Mouse (Mus musculus) urinary bladder, adult 18-20 months (tissue): ENCODE data around the gene Bin2.
A peak's percentile ranks its signal among the peaks of the same experiment; 100 is the strongest.

Experiments
- DNase-seq, 2 experiments: peaks; one replicate each; pipeline ENCODE4 v3.0.0; 2022; ENCODE audit warnings: low spot score in 2 of 2, mixed read lengths in 2 of 2

Gene Bin2

DNA sequence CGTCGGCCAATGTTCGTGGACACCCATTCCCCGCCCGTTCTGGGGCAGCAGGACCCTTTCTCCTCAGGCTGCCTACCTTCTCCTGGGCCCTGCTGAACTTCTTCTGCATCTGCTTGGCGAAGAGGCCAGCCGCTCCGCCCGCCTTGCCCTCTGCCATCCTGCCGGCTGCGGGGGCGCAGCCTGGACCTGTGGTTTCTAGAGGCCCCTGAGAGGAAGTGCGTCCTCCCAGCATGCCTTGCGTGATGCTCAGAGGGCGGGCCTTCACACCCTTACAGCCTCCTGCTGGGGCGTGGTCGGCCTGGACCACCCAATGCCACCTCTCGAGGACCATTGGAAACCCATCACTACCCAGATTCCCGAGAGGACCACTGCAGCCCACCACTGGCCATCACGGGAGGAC lies at the start of gene Bin2:
Gene Bin2 (minus strand): TSS at position 217 of the 400 bp plus-strand sequence.
- no peak for DNase-seq

DNA sequence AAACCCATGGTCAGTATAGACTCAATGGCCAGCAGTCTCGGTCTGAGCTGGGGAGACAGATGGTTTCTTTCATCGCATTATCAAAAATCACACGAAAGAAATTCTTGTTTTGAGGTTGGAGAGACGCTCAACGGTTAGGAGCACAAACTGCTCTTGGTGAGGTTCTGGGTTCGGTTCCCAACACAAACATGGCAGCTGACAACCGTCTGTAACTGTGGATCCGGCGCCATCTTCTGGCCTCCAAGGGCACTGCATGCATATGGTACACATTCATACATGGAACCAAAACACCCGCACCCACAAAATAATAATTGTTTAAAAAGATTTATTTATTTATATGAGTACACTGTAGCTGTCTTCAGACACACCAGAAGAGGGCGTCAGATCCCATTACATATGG lies 49.2 kb upstream of the Bin2 start:
- no peak for DNase-seq

DNA sequence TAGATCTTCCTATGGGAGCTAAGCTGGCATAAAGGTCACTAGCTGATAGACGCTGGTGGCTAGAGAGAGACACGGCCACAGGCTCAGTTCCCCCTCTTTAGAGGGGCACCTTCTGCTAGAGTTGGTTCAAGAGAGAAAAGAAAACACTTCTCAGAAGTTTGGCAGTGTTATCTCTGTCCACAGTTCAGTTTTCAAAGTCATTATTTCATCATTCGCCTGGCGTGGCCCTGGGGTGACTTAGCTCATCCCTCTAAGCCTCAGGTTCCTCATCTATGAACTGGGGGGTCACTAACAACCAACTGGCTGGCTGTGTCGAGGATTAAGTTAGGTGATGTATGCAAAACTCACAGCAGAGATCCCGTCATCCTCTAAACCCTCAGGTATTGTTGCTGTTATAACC lies 48.6 kb upstream of the Bin2 start:
- no peak for DNase-seq

DNA sequence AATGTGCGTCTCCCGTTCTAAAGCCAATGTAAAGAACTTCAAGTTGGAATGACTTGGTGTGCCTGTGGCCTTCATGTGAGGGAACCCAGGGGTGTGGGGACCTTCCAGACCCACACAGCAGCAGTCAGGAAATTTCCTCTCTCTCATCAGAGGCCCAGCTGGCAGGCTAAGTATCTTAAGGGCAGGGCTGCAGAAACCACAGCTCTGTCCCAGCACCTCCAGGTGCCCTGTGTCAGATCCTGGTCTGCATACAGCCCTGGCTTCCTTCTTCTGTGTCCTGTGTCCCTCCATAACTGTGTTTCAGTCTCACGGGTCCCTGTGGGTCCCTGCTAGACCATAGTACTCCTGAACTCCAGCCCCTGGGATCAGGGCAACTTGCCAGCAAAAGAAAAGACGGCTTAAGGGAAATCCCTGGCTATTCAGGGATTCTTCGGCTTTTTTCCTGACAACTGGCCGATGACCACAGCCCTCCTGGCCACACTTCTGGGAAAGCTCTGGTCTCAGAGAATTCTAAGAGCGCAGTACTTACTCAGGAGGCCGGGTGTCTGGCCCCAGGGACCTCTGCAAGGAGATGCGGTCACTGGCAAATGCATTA lies 46.1 kb upstream of the Bin2 start:
- DNase-seq = no peak

DNA sequence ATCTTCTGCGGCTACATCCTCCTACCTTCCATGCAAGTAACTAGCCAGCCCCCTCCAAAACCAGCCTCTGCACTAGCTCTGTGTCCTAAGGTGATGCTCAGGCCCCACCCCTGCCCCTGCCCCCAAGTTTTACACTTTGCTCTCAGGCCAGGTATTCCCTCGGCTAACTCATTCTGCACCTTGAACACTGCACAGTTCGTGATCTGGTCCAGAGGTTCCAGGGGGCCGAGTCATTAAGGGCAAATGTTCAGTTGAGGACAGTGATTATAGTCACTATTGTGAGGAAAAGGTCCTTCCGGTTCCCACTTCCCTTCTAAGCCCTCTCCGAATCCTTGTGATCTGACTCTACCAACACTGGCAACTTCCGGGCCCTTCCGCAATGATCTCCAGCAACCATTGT lies 45.1 kb upstream of the Bin2 start:
- no peak for DNase-seq

DNA sequence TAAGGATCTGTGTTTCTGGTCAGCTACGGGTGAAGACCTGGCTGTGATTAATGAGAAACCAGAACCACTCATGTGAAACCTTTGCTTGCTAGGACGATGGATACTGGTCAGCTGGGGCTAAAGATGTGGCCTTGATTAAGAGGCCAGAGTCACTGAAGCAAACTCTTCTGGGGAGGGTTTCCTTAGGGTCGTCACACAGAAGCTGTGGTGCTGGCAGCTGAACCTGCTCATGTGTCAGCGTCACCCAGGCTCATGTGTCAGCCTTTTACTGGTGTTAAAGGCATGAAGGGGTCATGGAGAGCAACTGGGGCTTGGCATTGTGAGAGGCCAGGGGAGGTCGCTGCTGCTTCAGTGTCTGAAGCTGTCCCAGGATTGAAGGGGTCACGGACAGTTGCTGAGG lies 41.5 kb upstream of the Bin2 start:
- no peak for DNase-seq

DNA sequence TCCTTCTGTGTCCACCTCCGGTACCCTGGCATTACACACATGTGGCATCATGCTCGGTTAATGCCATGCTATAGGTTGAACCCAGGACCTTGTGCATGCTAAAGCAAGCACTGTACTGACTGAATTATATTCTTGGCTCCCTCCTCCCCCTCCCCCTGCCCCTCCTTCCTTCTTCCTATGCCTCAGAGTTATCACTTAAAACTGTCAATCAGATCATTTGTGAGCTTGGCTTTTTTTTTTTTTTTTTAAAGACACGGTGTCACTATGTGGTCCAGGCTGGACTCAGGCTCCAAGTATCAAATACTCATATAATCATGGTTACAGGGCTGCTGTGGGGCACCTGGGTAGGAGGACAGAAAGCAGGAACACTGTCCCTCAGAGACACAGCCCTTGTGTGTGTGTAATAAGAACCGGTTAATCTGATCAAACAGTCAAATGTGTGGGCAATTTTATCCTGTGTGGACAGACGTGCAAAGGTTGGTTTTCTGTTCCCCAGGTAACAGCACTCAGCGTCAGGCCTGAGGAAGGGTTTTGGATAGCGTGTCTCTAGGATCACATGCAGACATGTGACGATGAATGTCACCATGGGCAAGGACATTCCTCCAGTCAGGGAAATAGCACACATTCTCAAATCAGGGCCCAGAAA lies 39.2 kb upstream of the Bin2 start:
- DNase-seq = no peak

DNA sequence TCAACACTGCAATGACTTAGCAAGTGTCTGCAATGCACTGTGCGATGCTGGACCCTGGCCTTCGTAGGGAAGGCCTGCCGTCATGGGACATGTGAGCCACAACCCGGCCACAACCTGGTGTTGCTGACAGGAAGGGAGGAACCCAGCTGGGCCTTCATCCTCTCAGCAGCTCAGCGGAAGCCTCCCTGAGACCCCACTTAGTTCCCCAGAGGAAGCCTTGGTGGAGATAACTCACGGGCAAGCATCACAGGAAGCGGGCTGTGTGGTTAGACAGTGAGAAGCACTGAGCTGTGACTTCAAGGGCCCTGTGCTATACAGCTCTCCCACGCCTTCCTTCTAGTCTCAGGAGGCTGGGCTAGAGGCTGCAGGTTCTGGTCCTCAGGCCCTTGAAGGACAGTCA lies 36.9 kb upstream of the Bin2 start:
- no peak for DNase-seq

DNA sequence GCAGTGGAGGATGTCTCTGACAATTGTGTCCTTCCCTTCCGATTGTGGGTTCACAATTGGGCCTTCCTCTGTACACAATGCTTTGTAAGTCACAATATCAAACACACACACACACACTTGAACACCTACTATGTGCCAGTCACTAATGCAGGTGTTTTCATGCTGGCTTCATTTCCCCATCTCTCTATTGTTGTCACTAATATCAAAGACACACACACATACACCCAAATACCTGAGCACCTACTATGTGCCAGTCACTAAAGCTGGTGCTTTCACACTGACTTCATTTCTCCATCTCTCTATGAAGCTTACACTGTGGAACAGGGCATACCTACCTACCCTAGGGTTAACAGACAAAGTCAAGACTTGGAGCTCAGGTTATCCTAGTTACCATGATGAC lies 36.0 kb upstream of the Bin2 start:
- no peak for DNase-seq

DNA sequence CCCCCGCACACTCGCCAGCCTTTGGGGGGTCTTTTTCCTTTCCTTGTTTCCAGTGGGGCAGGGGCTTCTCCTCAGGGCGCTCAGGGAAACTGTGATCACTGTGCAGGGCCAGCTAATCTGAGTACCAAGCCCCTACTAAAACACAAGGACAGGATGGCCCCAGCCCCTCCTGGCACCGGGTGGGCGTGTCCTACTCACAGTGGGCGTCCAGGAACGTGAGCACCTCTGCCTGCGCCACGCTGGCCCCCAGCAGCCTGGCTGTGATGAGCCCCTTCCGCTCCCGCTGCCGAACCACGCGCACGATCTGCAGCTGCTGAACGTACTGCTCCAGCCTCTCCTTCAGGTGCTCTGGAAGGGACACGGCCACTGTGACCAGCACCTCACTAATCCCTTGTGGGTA lies 34.6 kb upstream of the Bin2 start:
- no peak for DNase-seq

DNA sequence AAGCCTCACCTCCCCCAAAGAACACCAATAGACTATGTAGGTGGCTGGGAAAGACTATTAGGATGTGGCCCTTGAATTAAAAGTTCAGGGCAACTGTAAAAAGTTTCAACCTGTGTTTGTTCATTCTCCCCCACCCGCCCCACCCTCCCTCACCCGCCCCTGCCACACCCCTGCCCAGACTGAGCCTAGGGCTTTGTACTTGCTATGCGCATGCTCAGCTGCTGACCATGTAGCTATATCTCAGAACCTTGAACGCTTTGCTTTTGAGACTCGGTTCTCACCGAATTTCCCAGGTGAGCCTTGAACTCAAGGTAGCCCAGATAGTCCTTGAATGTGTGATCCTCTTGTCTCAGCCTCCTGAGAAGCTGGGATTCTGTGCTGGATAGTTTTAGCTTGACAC lies 32.5 kb upstream of the Bin2 start:
- no peak for DNase-seq

DNA sequence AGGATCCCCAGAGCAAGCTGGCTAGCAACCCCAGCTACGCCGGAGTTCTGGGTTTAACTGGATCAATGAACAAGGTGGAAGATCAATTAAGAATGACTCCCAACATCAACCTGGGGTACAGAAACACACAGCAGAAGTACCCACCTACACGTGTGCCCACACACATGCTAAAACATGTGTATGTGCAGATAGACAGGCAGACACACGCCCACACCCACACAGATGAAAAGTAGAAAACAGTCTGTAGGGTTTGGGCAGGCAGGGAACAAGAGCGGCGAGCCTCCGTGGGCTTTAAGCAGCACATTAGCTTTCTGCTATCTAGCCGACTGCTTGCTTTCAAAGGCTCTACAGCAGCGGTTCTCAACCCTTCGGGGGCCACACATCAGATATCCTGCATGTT lies 31.8 kb upstream of the Bin2 start:
- DNase-seq = no peak

DNA sequence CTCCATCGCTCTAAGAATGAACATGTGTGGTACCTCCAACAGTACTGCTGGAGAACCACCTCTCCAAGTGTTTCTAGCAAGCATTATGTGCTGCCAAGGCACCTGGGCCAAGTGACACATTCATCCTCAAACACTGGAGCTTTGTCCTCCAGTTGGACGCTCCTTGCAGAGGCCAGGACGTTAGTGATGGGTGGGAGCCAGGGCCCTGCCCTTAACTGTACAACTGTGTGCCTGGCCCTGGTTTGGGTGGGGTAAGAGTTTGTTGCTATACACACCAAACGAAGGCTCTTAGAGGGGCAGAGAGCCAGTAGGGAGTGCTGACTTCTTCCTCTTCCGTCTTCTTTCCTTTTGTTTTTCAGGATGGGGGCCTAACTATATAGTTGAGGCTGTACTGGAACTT lies 31.1 kb upstream of the Bin2 start:
- DNase-seq = no peak

DNA sequence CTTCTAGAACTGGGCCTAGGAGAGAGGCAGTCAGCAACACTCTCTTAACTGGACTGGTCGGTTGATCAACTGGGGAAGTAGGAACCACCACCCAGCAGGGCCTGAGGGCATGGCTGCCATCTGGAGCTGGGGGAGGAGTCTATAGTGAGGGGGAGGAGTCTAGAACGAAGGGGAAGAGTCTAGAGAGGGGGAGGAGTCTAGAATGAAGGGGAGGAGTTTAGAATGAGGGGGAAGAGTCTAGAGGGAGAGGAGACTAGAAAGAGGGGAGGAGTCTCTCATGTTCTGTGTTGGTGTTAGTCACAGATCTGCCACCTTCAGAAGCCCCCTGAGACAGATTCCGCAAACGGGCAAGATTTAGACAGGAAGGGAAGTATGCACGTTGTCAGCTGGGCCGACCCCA lies 30.0 kb upstream of the Bin2 start:
- DNase-seq = no peak

DNA sequence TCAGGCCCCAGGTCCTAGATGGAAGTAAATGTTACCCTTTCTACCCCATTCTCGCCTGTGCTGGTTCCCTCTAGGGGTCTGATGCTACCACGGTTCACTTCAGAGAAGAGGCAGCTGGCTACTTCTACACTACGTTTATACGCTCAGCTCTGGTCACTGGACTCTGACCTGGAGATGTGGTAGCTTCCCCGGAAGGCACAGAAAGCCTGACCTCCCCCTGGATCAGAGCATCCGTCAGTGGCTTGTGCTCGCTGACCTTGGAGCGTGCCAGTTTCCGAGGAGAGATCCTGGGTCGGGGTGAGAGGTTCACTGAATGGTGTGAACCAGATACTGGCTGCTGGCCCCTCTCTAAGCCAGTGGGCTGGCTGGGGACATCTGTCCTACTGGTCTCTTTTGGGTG lies 28.7 kb upstream of the Bin2 start:
- DNase-seq = no peak

DNA sequence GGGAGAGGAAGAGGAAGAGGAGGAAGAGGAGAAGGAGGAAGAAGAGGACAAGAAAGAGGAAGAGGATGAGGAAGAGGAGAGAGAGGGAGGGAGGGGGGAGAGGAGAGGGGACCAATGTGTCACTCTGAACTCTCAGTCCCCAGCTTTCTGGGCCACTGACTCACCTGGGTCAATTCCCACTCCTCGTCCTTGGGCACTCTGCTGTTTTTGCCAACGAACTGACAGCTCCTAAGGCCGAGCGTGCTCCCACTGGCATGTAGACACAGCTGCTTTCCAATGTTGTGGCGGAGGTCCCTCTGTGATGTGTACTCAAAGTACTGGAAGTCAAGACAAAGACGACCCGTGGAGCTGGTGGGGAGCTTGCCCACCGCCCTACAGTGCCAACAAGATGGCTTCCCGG lies 25.1 kb upstream of the Bin2 start:
- DNase-seq = no peak

DNA sequence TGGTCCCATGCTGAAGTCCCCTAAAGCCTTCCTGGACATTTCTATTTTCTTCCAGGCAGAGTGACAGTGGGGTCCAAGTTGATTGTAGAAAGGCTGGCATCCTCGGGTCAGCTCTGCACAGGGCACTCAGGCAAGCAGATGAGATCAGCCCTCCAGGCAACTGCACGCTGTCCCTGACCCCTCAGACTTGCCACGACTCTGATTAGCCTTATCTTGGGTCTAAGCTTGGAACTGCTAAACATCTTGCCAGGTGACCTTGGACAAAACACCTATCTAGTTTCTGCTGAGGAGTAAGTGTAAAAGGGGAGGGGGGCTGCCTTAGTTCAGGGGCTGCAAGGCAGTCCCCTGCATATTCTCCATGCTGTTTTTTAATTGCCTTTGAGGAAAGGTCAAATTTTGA lies 22.6 kb upstream of the Bin2 start:
- DNase-seq = no peak

DNA sequence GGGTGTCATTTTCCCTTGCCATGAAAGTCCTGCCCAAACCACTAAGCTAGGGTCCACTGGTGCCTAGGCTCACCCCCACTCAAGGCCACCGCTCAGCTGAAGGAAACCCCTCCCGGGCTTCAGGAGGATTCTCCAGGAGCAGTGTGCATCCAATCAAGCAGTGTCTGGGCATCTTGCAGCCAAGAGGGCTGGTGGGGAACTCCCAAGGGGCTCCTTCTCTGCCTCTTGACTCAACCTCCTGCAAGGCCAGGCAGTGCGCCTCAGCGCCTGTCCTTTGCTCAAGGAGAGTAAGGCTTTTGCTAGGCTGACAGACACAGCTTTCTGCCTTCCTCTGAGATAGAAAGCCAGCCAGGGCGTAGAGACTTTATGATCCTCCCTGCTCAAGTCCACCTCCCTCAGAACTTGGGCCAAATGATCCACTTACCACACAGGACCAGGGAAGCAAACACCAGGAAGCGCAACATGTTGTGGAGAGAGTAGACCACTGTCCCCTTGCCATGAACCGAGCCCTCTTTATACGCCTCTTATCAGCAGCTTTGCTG lies 18.1 kb upstream of the Bin2 start, which contains the start of gene Cela1:
Gene Cela1 (minus strand): TSS at position 492 of the 542 bp plus-strand sequence.
- no peak for DNase-seq

DNA sequence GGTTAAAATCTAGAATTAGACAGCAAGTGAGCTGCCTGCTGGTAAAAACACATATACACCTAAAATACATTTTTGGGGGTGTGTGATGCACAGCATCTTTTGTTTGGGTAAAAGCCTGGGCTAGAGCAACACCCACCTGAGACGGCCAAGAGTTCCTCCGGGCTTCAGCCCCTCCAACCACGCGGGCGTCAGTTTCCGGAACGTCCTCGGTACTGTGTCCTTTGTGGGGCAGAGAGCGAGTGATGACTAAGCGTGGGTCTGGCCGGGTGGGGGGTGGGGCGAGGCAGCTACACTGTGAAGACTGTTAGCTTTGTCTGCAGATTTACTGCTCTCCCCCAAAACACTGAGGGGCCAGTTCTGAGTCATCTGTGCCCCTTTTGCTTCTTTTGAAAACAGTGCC lies 17.6 kb upstream of the Bin2 start:
- DNase-seq = peak; percentile 47 to 54

DNA sequence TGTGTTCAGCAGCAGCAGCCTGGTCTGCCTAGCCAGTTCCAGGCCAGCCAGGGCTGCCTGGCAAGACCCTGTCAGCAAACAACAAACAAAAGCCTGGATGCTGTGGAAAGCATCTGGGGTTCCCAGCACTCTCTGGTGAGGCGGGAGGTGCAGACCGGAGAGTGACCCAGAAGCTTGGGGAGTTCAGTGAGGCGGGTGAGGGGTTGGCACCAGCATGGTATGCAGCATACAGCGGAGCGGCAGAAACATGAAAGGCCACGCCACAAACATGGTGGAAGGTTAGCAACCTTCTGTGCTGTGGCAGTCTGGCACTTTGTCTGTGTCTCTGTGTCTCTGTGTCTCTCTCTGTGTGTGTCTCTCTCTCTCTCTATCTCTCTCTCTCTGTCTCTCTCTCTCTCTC lies 17.1 kb upstream of the Bin2 start:
- DNase-seq = no peak

DNA sequence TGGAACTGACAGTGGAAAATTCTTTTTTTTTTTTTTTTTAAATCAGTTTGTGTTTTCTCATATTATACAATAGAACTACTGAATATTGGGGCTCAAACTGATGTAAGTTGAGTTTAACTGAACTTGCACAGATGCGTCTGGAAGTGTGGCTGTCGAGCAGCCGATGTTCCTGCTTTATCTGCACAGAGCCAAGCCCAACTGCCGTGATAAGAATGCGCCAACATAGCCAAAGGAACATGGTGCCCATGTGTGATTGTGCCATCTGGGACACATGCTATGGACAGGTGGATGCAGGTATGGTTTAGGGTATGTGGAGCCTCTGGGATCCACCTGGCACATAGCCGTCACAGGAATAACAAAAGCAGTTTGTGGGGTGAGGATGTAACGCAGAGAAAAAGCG lies 16.5 kb upstream of the Bin2 start:
- no peak for DNase-seq

DNA sequence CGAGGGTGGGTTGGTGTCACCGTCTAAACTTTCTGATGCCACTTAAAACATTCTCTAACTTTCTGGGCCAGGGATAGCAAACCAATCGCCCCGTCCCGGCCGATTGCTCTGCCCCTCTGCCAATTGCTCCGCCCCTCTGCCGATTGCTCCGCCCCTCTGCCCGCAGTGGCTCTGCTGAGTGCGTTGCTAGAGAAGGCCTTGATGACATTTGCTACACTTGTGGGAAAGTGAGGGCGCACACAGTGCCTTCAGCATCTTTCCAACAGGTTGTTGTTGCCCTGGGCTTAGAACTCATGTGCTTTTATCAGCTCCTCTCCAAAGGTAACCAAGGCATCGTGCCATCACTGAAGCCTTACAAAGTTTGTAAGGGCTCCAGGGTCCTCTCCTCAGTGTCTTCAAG lies 15.9 kb upstream of the Bin2 start:
- no peak for DNase-seq

DNA sequence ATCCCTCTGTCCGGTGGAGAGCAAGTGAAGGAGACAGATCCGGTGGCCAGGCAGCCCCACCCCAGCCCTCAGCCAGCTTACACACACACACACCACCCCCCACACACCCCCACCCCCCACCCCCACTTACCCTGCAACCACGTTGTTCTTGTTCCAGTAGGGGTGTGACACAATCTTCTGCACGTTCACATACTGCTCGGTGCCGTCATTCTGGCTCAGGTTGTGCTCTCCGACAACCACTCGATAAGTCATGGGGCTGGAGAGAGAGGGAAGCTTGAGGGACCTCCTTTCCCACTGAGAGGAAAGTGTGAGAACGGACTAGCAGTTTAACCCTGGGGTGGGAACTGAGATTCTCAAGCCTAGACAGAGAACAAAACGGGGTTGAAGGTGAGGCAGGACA lies 15.1 kb upstream of the Bin2 start:
- no peak for DNase-seq

DNA sequence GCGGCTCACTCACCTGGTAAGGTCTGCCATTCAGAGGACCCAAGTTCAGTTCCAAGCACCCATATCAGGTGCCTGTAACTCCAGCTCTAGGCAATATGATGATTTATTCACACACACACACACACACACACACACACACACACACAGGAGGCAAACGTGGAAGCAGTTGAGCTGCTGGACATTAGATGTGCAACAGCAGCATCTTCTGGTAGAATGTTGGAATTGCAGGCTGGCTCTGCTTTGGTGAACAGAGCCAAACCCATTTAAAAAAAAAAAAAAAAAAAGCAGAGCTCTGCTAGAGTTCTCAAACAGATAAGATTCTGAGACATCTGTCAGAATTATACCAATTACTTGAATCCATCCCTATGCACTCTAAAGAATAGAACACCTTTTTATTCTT lies 13.7 kb upstream of the Bin2 start:
- DNase-seq = peak; percentile 54 to 58
